Mouse (Mus musculus) CH12.LX (cell line): ENCODE measurements around the gene Phgr1.

Source experiments
- CTCF ChIP-seq, 2 experiments: IDR thresholded peaks in 1 of 2; conservative IDR thresholded peaks in 1 of 2; 2 replicates each; pipeline ENCODE4 v1.5.1; 2011 to 2012; ENCODE audit warnings: low read depth in 2 of 2, low read length in 2 of 2, improper control_type of control experiment in 1 of 2, inconsistent platforms in 1 of 2, mild to moderate bottlenecking in 1 of 2, moderate library complexity in 1 of 2
- MAFK ChIP-seq: IDR thresholded peaks from 2 replicates; pipeline ENCODE4 v1.6.1; 2011; ENCODE audit warnings: low read length, improper control_type of control experiment; ENCODE audit not compliant: insufficient replicate concordance
- MAX ChIP-seq: IDR thresholded peaks from 2 replicates; pipeline ENCODE4 v1.6.1; 2011; ENCODE audit warnings: low read length, improper control_type of control experiment
- MEF2A ChIP-seq: IDR thresholded peaks from 2 replicates; pipeline ENCODE4 v1.6.1; 2014; ENCODE audit warnings: low read depth, mild to moderate bottlenecking, inconsistent platforms, low read length, improper control_type of control experiment, borderline replicate concordance
- POLR2A ChIP-seq: IDR thresholded peaks from 2 replicates; pipeline ENCODE4 v1.6.1; 2011; ENCODE audit warnings: low read depth, mild to moderate bottlenecking, improper control_type of control experiment, low read length
- ZNF384 ChIP-seq: IDR thresholded peaks from 2 replicates; pipeline ENCODE4 v1.6.1; 2012; ENCODE audit warnings: low read depth, low read length, improper control_type of control experiment, inconsistent platforms

DNA sequence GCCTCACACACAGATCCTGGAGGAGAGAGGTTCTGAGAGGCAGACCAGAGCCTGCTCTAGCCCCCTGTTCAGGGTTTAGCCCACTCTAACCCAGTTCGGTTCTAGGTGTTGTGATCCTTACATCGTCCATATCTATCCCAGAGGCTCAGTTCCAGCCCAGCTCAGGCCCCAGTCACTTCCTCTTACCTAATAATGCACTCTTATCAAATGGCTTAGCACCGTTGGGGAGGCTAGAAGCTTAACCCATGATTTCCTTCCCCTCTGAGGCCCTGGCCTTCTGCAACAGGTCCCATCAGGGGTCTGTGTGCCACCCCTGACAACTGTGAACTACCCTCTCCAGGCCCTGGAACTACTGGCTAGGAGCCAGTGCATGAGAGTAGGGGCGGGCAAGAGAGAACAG is 43.4 kb upstream of the Phgr1 start:
- TF ChIP-seq CTCF (conservative IDR thresholded peaks at IDR 0.05 in 1 of 2, IDR thresholded peaks at IDR 0.05 in 1 of 2; ENCODE audit: low read depth in 2 of 2, low read length in 2 of 2) (no peak), POLR2A (no peak), ZNF384 (no peak), MEF2A (no peak), MAX (no peak), MAFK (no peak)
